Mouse (Mus musculus) liver, postnatal 0 days (tissue): Measurements from ENCODE around the gene Pcare.

ENCODE experiments used
- CTCF ChIP-seq: sonication (generic); IDR thresholded peaks from 2 replicates; pipeline ENCODE4 v1.5.1; 2016; ENCODE audit warnings: antibody characterized with exemption, low read depth
- EP300 ChIP-seq: IDR thresholded peaks from 2 replicates; pipeline ENCODE4 v1.6.1; 2016; ENCODE audit warnings: antibody characterized with exemption, low read depth, mild to moderate bottlenecking

DNA sequence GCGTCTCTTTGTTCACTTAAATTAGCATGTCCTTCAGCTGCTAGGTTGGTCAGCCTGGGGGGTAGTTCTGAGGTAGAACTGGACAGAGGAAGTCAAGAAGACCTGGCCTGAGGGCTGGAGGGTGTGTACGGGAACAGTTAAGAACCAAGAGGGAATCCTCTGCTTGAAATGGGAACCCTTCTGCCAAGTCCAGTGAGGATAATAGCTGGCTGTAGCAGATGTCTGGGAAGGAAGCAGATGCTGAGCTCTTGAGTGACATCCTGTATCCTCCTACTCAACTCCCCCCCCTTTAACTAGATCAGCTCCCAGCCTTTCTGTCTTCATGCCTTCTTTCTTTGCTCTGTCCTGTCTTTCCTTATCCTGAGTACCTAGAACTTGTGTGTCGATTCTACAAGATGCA is 37.7 kb downstream of the Pcare start:
- no peak for TF ChIP-seq CTCF
- TF ChIP-seq EP300, result no peak
